Mouse (Mus musculus) left cerebral cortex, adult 9 months (tissue): ENCODE measurements at regions not wholly inside any gene's neighbourhood (a gene's known extent, or its start where the extent isn't known, plus 50 kb on each side); places are given as distances from the start of the nearest gene placed in this dataset.

Experiments used
- DNase-seq, 2 experiments: peaks; one replicate each; pipeline ENCODE4 v3.0.0; 2022; ENCODE audit warnings: low spot score in 2 of 2

GRCm38 (mm10) chr1:137751446-137751961 is 424.0 kb downstream of the Ptprc start:
- peak; percentile 23 to 24 for DNase-seq

GRCm38 (mm10) chr1:137750894-137751293 is 424.6 kb downstream of the Ptprc start:
- no peak for DNase-seq

- DNase-seq, result no peak
Measured at GRCm38 (mm10) chr1:137746129-137746528, 429.4 kb downstream of the Ptprc start.

GRCm38 (mm10) chr1:137738157-137738851 is 437.2 kb downstream of the Ptprc start:
- no peak for DNase-seq

DNA sequence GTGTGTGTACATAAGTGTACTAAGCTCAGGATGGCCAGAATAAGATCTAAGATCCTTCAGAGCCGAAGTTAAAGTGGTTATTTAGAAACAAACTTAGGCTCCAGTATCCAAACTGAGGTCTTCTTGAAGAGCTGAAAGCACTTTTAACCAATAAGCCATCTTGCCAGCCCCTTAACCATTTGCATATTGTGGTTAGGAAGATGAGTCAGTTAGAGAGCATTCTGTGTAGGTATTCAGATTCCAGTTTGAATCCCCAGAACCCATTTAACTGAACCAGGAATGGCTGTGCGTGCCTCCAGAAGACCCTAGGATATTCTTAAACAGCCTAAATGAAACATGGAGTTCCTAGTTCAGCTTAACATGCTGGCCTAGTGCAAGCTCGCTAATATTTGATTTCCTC is 471.6 kb downstream of the Ptprc start:
- DNase-seq, result no peak

GRCm38 (mm10) chr1:137698876-137699275 is 476.6 kb downstream of the Ptprc start:
- no peak for DNase-seq

- no peak for DNase-seq
Measured at GRCm38 (mm10) chr1:137697289-137697688, 478.2 kb downstream of the Ptprc start.

- DNase-seq, result no peak
Measured at GRCm38 (mm10) chr1:137696796-137697195, 478.7 kb downstream of the Ptprc start.

GRCm38 (mm10) chr1:137695751-137696150 is 479.8 kb downstream of the Ptprc start:
- no peak for DNase-seq

DNA sequence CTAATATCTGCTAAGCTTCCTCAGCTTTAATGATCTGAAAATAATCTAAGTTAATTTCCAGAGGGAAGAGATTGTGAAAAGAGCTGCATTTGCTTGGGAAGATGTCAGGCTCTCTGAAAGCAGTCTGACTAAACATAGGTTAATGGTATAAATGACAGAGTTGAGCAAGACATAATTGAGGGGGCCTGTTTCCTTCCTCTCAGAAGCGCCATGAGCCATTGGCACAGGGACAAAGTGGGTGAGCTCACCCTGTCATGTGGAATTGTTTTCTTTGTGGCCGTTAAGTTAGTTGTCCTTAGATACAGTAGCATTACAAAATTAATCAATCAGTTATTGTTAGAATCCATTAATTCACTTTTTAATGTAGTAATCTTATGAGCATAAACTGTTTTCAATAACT is 483.0 kb downstream of the Ptprc start:
- no peak for DNase-seq

DNA sequence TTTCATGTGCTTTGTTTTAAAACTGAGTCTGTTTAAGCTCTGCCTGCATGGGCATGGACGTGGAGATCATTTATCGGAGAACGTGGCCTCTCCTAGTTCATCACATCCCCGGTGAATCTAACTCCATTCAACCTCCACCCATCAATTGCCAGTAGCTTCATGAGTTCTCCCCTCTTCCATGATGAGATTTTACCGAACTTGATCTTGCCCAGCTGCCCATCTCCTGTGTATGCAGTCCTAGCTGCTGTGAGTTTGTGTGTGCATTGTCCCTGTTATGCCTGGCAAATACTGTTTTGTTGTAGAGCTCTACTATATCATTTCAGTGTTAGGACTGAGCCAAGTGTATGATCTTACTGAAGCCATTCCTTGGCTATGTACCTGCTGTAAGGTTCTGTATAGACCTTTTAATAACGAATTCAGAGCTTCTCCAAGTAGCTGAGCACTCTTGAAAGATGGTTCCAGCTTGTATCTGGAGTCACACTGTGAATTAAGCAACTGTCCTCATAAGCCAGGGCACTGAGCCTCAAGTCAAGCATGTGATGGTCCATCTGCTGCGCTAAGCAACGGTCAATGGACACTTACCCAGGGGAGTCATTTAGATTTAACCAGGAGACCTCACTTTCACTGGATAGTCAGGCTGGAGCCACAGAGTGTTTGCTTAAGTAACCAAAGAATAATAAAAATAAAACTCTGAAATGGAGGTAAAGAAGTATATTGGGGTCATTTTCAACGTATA is 484.5 kb downstream of the Ptprc start:
- no peak for DNase-seq

DNA sequence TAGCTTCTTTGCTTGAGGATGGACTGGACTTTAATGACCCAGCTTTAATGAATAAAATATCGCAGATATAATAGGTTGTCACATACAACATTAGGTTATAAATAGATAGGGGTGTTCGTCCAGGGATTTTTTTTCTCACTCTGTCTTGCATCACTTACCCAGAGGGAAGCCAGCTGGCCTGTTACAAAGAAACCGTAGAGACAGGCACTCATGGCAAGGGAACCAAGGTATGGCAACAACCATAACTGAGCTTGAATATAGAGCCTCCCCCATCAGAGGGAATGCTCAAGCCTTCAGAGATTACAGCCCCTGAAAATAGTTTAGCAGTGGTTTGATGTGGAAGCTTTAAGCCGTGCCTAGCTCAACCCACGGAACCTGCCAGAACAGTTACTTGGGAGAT is 504.9 kb downstream of the Ptprc start:
- peak; percentile 10 to 32 for DNase-seq

GRCm38 (mm10) chr1:137669849-137670248 is 505.7 kb downstream of the Ptprc start:
- DNase-seq, result peak; percentile 62 to 66

- no peak for DNase-seq
Measured at GRCm38 (mm10) chr1:137658141-137658540, 517.4 kb downstream of the Ptprc start.

DNA sequence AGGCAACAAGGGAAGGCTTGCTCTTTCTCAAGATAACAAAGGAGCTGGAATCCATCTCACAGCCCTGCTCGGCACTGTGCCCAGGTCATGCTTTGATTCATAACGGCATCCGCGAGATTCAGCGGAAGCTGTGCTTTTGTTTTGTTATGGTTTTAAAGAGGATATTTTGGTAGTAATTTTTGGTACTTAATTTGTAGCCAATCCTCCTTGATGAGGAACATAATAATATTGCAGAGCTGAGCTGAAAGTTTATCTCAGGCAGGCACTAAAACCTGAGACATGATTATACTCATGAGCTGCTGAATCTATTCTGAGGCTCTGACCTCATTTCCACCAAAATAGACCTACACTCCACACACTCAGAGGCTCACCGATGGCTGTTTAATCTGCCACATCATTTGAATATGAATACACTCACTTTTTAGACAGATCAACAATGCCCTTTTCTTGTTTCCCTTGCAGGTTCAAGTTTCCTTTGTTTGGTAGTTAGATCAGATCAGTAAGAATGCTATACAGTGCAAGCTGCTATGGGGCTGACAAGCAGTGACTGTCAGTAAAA is 518.5 kb downstream of the Ptprc start:
- DNase-seq, result peak; percentile 11 to 23

DNA sequence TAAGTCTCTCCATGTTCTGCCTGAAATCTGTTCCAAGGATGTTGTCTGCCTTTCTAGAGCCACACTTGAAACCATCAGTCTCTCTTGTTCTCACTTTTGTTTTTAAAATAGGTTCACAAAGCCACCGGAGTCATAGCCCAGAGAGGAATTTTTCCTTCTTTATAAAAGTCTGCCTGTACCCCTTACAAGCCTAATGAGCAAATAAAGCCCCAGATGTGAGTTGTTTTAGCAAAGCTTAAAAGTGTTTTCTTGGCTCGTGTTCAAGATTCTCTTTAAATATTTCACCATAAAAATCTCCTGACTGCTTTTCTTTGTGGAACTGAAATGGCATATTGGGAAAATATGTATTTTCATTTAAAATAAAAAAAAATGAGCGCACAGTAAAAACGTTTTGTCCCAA is 521.3 kb downstream of the Ptprc start:
- no peak for DNase-seq

DNA sequence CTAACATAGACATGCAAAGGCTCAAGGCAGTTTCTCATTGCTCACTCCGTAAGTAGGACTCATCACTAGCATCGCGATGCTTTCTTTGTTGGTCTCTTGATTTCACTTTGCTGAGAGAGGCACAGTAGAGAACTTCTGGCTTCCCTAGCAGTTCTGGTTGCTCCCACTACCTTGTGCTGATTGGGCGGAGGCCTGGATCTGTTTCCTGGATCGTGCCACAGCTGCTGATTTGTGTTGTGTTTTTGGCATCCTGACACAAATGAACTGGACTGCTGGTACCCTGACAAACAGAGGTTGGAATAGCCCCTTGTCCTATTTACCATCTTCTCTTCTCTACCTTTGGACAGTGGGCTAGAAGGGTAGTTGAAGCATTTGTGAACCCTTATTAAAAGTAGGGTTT is 522.0 kb downstream of the Ptprc start:
- no peak for DNase-seq

DNA sequence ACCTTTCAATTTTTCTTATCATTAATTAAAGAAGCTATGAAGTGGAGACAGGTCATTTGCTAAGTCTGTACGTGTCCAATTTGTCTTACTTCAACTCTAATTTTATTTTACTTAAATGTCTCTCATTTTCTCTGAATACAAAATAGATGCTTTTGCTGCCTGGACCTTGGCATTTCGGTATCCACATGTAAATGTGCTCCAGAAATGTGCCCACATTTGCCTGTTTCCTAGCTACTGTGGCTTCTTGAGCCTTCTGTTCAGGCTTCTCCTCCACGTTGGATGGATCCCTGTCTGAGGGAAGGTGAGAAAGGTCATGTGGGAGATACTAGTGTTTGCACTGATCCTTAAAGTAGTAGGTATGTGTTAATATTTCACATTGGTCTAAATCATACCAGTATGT is 524.9 kb downstream of the Ptprc start:
- no peak for DNase-seq

GRCm38 (mm10) chr1:137650082-137650481 is 525.4 kb downstream of the Ptprc start:
- DNase-seq, result no peak

GRCm38 (mm10) chr1:137648832-137649231 is 526.7 kb downstream of the Ptprc start:
- DNase-seq, result no peak

DNA sequence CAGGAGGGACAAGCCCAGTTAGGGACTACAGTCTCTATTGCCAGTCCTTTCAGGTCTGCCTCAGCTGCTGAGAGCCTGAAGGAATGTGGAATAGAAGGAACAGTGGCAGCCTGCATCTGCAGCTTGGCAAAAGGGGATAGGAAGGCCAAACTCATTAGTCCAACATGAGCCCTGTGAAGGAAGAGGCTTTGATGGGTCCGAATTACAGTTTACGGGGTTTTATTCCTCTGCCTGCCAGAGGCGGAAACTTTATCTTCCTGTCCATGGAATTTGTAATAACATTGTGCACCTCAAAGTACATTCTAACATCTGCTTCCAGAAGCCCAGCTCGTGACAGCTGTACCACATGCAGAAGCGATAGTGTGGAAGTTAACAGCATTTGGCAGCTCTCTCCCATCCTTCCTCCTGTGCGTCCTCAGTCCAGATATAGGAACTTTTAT is 530.9 kb downstream of the Ptprc start:
- DNase-seq, result no peak

GRCm38 (mm10) chr1:137643508-137643907 is 532.0 kb downstream of the Ptprc start:
- no peak for DNase-seq

DNA sequence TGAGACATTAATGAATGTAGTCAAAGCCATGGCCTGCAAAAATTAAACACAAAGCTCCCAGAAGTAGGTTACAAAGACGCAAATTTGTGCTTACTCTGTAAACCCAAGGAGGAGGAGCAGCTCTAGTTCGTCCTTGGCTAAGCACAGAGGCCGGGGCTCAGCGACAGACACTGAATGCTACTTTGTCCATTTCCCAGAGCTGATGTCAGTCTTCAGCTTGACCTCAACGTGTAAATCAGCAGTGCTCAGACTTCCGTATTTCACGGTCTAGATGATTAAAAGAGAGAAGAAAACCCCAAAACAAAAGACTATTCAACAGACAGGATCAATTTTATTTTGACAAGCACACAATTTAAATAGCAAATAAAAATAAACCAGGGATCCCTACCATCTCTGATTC is 534.7 kb downstream of the Ptprc start:
- no peak for DNase-seq
